Mouse (Mus musculus) heart, embryonic 12.5 days (tissue): Measurements from ENCODE around the gene Iqsec1. TPM values are rescaled to one million over a fixed set of nuclear protein-coding genes. Genes with fewer than 3 reads are reported as not detected.

Source experiments
- ATAC-seq: fragments of 200-750 bp; cut with Nextera tagmentation; 2 replicates; pipeline ENCODE4 v1.8.0; 2017; ENCODE audit warnings: moderate TSS enrichment, moderate library complexity; ENCODE audit not compliant: insufficient number of reproducible peaks, low FRiP score
- H3K27ac ChIP-seq: fragments of 300-500 bp; sonication (generic); 2 replicates; pipeline ENCODE4 v1.5.1; 2016; ENCODE audit warnings: mild to moderate bottlenecking, moderate library complexity; ENCODE audit not compliant: poor library complexity, severe bottlenecking
- H3K27me3 ChIP-seq: fragments of 300-500 bp; sonication (generic); replicated peaks from 2 replicates; pipeline ENCODE4 v1.6.1; 2016; ENCODE audit warnings: mild to moderate bottlenecking, moderate library complexity
- H3K36me3 ChIP-seq: fragments of 300-500 bp; sonication (generic); 2 replicates; pipeline ENCODE4 v1.6.1; 2016; ENCODE audit warnings: mild to moderate bottlenecking, moderate library complexity
- H3K4me1 ChIP-seq: fragments of 300-500 bp; sonication (generic); replicated peaks from 2 replicates; pipeline ENCODE4 v1.6.1; 2016; ENCODE audit warnings: mild to moderate bottlenecking
- H3K4me2 ChIP-seq: fragments of 300-500 bp; sonication (generic); 2 replicates; pipeline ENCODE4 v1.6.1; 2016; ENCODE audit warnings: mild to moderate bottlenecking, moderate library complexity
- H3K4me3 ChIP-seq: fragments of 300-500 bp; sonication (generic); 2 replicates; pipeline ENCODE4 v1.5.1; 2016; ENCODE audit warnings: mild to moderate bottlenecking
- H3K9ac ChIP-seq: fragments of 300-500 bp; sonication (generic); 2 replicates; pipeline ENCODE4 v1.6.1; 2016; ENCODE audit warnings: mild to moderate bottlenecking, moderate library complexity
- H3K9me3 ChIP-seq: fragments of 300-500 bp; sonication (generic); replicated peaks from 2 replicates; pipeline ENCODE4 v1.6.1; 2016; ENCODE audit warnings: mild to moderate bottlenecking, moderate library complexity
- WGBS: fragments of 180-500 bp; shearing (Covaris S2); methylation state at CpG from one replicate; pipeline ENCODE4 v1.1.7; 2016; 5-methylcytosine and 5-hydroxymethylcytosine counted together
- polyA plus RNA-seq: library from polyadenylated mRNA; unstranded; fragments of >200 nt; fragmentation: Nextera tagmentation; extraction: Ambion mirVana; gene quantifications from 2 replicates; pipeline ENCODE4 v1.2.1, GENCODE M21; 2016

Gene Iqsec1
- polyA plus RNA-seq, 1 experiment from 2014 or later = 20.8 TPM

DNA sequence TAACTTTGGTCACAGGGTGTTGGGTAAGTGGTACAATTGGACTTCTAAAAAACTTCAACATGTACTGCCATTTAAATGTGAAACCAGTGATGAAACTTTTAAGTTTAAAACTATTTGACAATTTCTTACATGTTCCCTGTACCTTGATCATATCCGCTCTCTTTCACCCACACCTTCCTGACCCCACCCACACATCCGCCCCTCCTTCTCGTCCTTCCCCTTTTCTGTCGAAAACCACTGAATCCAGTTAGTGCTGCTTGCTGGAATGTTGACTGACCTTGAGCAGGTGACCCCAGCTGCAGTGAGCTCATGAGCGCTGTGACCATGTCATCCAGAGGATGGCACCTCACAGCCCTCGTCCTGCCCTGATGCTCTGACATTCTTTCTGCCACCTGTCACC is 359.0 kb downstream of the Iqsec1 start:
- Histone ChIP-seq H3K4me2 (no peak overlapping the region), H3K9me3 (peaks cover 3% of the 10 kb centered on the region), H3K4me3 (no peak overlapping the region), H3K4me1 (peaks cover 11% of the 10 kb centered on the region), H3K36me3 (peaks cover 24% of the 10 kb centered on the region), H3K27ac (no peak overlapping the region), H3K27me3 (no peaks in the 10 kb centered on the region), H3K9ac (no peak overlapping the region)
- WGBS = 84% methylated on average over 6 of the region's 6 CpGs
- no peak for ATAC-seq

DNA sequence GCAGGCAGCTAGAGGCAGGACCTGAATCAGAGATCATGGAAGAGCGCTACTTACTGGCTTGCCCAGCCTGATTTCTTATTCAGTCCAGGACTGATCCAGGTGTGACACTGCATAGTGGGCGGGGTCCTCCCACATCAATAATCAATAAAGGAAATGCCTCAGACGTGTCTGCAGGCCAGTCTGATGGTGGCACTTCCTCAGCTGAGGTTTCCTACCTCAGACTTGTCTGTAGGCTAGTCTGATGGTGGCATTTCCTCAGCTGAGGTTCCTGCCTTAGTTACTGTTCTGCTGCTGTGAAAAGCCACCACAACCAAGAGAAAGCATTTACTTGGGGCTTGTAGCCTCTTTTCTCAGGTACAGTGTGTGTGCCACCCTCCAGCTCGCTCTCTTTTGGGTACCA is 360.9 kb downstream of the Iqsec1 start:
- Histone ChIP-seq H3K27ac (no peak overlapping the region), H3K4me3 (no peak overlapping the region), H3K9ac (no peak overlapping the region), H3K4me1 (peaks cover 28% of the 10 kb centered on the region), H3K4me2 (no peak overlapping the region), H3K36me3 (peaks cover 24% of the 10 kb centered on the region), H3K27me3 (no peaks in the 10 kb centered on the region), H3K9me3 (peaks cover 3% of the 10 kb centered on the region)
- no peak for ATAC-seq
- WGBS = 87% methylated on average over 4 of the region's 4 CpGs

DNA sequence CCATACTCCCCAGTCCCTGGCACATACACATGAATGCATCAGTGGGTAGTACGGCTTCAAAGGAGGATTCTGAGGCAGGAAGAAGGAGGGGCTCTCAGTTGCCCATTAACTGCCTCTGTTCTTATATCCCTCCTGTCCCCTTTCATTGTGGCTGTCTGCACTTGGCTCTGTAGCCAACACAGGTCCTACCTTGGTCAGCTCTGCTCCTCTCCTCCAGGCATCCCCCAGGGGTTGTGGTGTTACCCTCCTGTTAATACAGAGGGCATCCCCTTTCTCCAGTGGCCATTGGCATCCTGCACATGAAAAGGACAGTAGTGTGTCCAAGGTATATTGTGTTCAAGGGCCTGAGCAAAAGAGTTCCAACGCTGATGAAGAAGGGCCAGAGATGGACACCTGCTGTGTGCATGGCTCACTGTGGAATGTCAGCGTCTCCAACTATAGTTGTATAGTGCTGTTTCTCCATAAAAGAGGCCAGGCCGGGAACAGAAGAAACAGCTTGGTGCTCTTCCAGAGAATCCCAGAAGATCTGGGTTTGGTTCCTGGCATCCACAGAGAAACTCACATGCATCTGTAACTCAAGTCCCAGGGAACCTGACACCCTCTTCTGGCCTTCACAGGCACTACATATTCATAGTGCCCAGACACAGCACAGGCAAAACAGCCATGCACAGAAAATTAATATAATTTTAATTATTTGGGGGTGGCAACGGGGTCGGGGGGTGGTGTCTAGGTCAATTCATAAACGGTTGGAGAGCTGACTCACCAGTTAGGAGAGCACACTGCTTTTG is 363.1 kb downstream of the Iqsec1 start:
- Histone ChIP-seq H3K4me3 (no peak overlapping the region), H3K27me3 (no peaks in the 10 kb centered on the region), H3K9me3 (no peaks in the 10 kb centered on the region; the same call in 1 of the 2 replicates), H3K9ac (no peak overlapping the region), H3K27ac (no peak overlapping the region), H3K4me2 (0 out of 2 replicates have a peak overlapping the region, but pooled peaks have one; percentile 6), H3K36me3 (peaks cover 18% of the 10 kb centered on the region), H3K4me1 (peaks cover 49% of the 10 kb centered on the region)
- no peak for ATAC-seq
- 83% methylated on average over 7 of the region's 7 CpGs for WGBS

DNA sequence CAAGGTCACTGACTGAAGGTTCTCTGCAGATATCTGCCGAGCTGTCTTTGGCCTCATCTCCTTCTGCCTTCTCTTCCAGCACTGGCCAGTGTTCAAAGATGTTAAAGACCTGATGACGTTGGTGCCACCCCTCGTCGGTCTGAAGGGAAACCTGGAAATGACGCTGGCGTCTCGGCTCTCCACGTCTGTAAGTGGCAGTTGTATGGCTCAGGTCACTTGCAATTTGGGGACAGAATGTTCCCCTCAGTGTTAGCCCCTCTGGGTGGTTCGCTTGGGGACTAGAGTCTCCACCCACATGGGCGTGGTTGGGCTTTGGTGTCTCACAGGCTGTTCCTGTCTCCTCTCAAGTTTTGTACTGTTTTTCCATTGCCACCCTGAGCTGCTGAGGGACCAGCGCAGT is 363.8 kb downstream of the Iqsec1 start:
- H3K4me3 ChIP-seq = no peak overlapping the region
- WGBS = 65% methylated on average over 11 of the region's 11 CpGs
- H3K27me3 ChIP-seq = no peaks in the 10 kb centered on the region
- 0 out of 2 replicates have a peak overlapping the region, but pooled peaks have one; percentile 26 for H3K27ac ChIP-seq
- peak; percentile 45; the same call in 1 of the 2 replicates for ATAC-seq
- H3K4me2 ChIP-seq = 0 out of 2 replicates have a peak overlapping the region, but pooled peaks have one; percentile 6
- H3K9ac ChIP-seq = no peak overlapping the region
- peaks cover 16% of the 10 kb centered on the region for H3K36me3 ChIP-seq
- no peaks in the 10 kb centered on the region for H3K9me3 ChIP-seq
- H3K4me1 ChIP-seq = peaks cover 55% of the 10 kb centered on the region

DNA sequence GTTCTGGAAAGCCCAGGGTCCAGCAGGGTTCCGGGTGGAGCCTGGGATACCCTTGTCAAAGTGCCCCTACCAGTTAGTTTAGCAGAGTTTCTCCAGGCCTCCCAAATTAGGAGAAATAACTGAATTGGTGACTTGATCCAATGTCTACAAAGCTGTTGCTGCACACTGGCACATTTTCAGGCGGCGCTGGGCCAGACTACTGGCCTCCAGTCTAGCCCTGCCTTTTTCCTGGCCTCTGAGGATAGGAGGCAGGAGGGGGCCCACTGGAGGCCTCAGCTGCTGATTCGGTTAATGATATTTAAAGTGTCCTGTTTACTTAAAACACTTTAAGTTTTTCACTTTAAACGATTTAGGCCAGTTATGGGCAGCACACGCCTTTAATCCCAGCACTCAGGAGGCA is 364.3 kb downstream of the Iqsec1 start:
- 80% methylated on average over 6 of the region's 6 CpGs for WGBS
- H3K27ac ChIP-seq = 0 out of 2 replicates have a peak overlapping the region, but pooled peaks have one; percentile 26
- no peak overlapping the region for H3K4me2 ChIP-seq
- peaks cover 16% of the 10 kb centered on the region for H3K36me3 ChIP-seq
- H3K4me3 ChIP-seq = no peak overlapping the region
- H3K9ac ChIP-seq = no peak overlapping the region
- H3K4me1 ChIP-seq = peaks cover 61% of the 10 kb centered on the region
- no peak for ATAC-seq
- H3K27me3 ChIP-seq = no peaks in the 10 kb centered on the region
- H3K9me3 ChIP-seq = no peaks in the 10 kb centered on the region

DNA sequence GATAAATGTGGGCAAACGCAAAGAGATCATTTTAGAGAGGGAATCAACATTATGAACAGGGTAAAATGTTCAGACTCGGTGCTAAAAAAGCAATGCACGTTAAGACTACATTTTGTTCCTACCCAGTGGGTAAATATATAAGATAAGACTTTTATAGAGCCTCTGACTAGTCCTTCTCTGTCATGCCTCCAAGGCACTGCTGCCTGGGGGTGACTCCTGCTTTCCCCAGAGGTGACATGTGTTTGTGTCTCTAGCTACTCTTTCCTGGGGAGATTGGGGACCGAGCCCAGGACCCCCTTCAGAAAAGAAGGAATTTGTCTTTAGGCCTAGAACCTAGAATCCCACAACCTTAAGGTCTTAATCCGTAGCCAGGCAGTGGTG is 365.0 kb downstream of the Iqsec1 start:
- peak overlapping the region; percentile 26; the same call in 1 of the 2 replicates for H3K9ac ChIP-seq
- 72% methylated on average over 5 of the region's 5 CpGs for WGBS
- H3K27ac ChIP-seq = peak overlapping the region; percentile 82
- no peaks in the 10 kb centered on the region for H3K27me3 ChIP-seq
- no peak overlapping the region; the same call in 1 of the 2 replicates for H3K4me2 ChIP-seq
- H3K9me3 ChIP-seq = no peaks in the 10 kb centered on the region
- no peak overlapping the region for H3K4me3 ChIP-seq
- H3K36me3 ChIP-seq = peaks cover 12% of the 10 kb centered on the region
- ATAC-seq = no peak
- H3K4me1 ChIP-seq = peaks cover 68% of the 10 kb centered on the region

DNA sequence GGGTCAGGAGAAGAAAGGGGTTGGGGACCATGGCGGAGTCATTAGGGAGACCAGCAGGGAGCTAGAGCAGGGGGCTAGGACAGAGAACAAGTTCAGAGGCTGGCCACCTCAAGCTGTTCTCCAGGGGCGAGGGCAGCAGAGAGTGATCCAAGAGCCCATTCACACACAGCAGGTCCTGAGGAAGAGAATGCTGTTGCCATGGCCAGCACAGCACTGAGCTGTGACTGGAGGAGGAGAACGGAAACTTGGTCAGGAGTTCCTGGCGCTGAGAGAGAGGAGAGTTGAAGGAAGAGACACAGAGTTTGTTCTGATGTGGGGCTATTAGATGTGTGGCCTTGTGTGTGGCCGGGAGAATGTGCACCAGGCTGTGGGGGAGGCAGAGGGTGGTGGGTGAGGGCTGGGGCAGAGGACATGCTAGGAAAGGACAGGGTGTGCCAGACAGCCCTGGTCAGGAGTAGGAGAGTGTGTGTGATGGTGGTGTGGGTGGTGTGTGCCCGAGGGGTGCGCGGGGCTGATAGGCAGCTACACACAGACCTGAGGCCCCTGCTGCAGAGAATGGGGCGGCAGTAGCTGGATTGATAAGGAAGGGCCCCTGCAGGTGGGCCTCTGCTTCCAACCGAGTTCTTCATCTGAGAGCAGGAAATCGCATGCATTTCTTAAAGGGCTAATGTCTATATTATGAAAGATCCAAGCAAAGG is 365.6 kb downstream of the Iqsec1 start:
- Histone ChIP-seq H3K27ac (peak overlapping the region; percentile 82), H3K4me3 (no peak overlapping the region), H3K36me3 (peaks cover 12% of the 10 kb centered on the region), H3K9ac (peak overlapping the region; percentile 26; the same call in 1 of the 2 replicates), H3K4me1 (peaks cover 74% of the 10 kb centered on the region), H3K9me3 (no peaks in the 10 kb centered on the region), H3K4me2 (peak overlapping the region; percentile 41), H3K27me3 (no peaks in the 10 kb centered on the region)
- WGBS = 17% methylated on average over 11 of the region's 11 CpGs
- peak; percentile 70 for ATAC-seq

DNA sequence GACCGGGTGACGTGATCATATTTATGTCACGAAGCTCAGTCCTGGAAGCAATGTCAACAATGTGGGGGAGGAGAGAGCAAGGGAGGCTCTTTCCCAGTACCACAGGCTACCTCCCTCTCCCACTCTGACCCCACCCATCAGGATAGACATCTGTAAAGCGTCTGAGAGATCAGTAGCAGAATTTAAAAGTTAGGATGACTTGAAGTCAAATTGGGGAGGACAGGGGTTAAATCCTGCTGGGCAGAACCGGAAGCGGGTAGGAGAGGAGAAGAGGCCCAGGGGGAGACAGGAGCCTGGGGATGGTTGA is 366.9 kb downstream of the Iqsec1 start:
- no peak overlapping the region for H3K9ac ChIP-seq
- H3K4me2 ChIP-seq = no peak overlapping the region

DNA sequence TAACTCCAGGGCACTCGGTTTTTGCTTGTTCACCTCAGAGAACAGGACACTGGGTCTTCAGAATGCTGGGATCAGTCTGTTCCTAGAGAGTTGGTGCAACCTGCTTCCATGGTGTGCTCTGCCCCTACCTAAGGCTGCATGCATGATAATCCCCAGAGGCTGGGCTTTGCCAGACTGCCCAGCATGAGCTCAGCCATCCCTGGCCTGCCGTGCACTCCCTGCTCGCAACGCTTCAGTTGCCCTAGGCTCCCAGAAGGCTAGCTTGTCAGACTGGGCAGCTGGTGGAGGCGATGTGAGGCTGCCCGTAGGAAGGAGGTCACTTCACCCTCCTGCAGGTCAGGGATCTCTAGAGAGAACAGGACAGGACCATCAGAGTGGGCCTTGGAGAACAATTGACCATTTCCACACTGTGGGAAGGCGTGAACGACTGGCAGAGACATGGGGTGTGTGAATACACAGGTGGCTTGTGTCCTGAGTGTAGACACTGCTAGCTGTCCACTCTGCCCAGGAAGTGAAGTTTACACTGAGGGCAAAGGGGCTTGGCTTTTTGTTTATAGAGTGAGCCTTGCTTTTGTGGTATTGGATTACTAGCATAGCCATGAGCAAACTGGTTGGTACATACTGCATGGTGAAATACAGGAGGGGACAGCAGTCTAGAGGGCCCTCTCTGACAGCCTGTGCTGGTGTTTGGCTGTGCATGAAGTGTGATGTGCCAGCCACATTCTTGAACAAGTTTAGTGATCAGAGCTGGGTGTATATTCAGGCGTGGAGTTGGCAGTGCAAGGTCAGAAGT is 367.5 kb downstream of the Iqsec1 start:
- no peak for ATAC-seq
- Histone ChIP-seq H3K9ac (0 out of 2 replicates have a peak overlapping the region, but pooled peaks have one; percentile 5), H3K27ac (peak overlapping the region; percentile 5; the same call in 1 of the 2 replicates), H3K9me3 (no peaks in the 10 kb centered on the region), H3K36me3 (peaks cover 5% of the 10 kb centered on the region; the same call in 1 of the 2 replicates), H3K4me1 (peaks cover 93% of the 10 kb centered on the region), H3K4me2 (peak overlapping the region; percentile 3; the same call in 1 of the 2 replicates), H3K4me3 (no peak overlapping the region), H3K27me3 (no peaks in the 10 kb centered on the region)
- 66% methylated on average over 9 of the region's 9 CpGs for WGBS

More for the DNA sequence above, 366.9 kb downstream of the Iqsec1 start:
- H3K4me3 ChIP-seq = no peak overlapping the region
- H3K27me3 ChIP-seq = no peaks in the 10 kb centered on the region
- no peaks in the 10 kb centered on the region for H3K9me3 ChIP-seq
- H3K36me3 ChIP-seq = peaks cover 8% of the 10 kb centered on the region; the same call in 1 of the 2 replicates
- H3K27ac ChIP-seq = no peak overlapping the region
- no peak for ATAC-seq
- WGBS = 65% methylated on average over 6 of the region's 6 CpGs
- peaks cover 87% of the 10 kb centered on the region for H3K4me1 ChIP-seq

DNA sequence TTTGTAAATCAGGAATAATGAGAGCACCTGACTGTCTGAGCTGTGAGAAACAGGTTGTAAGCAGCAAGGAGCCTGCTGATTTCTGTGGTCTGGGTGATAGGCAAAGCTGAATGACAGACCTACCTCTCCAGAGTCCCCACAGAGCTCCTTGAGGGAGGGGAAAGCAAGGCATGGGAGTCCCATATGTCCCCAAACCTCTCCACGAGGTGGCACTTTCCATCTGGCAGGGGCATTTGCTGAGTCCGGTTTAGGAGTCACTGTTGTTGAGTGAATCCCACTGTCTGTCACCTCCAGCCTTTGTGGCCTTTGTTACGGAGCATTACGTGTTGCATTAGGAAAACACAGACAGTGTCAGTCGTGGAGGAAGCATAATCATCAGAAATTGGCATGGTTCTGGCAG is 368.5 kb downstream of the Iqsec1 start:
- Histone ChIP-seq H3K36me3 (no peaks in the 10 kb centered on the region), H3K4me1 (peaks cover 97% of the 10 kb centered on the region), H3K4me2 (peak overlapping the region; percentile 21), H3K9me3 (no peaks in the 10 kb centered on the region), H3K27me3 (no peaks in the 10 kb centered on the region), H3K9ac (no peak overlapping the region), H3K4me3 (no peak overlapping the region), H3K27ac (no peak overlapping the region)
- WGBS = 76% methylated on average over 5 of the region's 5 CpGs
- no peak for ATAC-seq
